Mouse (Mus musculus) ovary, postnatal 36 days (tissue): ENCODE results near the gene Olfr1484.
"Not testable (repeated sequence)": the region's sequence is repeated elsewhere in the genome, so short reads cannot be mapped to it uniquely, and the experiment has no call there.

Experiments
- DNase-seq: peaks from one replicate; pipeline ENCODE4 v3.0.0; 2022; ENCODE audit warnings: low spot score, mixed read lengths

The Olfr1484 gene

DNA sequence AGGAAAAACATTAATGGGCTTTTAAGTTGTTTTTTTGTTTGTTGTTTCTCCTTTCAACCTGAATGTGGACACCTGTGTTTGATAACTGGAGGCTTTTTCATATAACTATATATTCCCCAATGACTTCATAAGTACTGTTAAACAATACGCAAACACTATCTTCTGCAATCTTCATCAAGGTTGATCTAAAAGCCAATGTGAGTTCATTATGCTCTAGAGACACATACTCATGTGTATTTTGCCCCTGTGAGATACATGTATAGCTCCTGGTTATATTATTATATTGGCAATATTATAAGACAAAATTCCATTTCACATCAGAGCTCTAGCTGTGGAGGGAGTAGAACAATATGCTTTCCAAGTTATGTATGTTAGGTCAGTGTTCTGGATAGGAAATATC is at the start of gene Olfr1484:
Gene Olfr1484, plus strand, starts transcription at position 301 of the 400 bp plus-strand sequence.
- no peak for DNase-seq

DNA sequence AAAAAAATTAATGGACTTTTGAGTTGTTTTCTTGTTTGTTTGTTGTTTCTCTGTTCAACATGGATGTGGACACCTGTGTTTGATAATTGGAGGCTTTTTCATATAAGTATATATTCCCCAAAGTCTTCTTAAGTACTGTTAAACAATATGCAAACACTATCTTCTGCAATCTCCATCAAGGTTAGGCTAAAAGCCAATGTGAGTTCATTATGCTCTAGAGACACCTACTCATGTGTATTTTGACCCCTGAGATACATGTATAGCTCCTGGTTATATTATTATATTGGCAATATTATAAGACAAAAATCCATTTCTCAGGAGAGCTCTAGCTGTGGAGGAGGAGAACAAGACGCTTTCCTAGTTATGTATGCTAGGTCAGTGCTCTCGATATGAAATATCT is 33.8 kb downstream of the Olfr1484 start, which contains the start of gene Olfr1487:
Gene Olfr1487, plus strand, starts transcription at position 301 of the 400 bp plus-strand sequence.
- not testable (repeated sequence) for DNase-seq

DNA sequence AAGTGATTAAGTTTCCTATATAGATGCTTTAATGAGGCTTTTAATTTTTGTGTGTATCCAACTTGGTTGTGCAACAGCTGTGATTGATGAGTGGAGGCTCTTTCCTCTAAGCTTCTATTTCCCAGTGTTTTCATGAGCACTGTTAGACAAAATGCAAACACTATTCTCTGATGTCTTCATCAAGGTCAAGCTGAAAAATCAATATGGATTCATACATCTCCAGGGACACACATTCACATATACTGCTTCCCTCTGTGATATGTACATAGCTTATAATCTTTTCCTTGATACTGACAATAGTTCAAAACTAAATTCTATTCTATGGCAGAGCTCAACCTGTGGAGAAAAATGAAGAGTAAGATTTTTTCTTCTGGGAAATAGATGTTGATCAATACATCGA is 48.0 kb downstream of the Olfr1484 start, which contains the start of gene Olfr1489:
Gene Olfr1489, plus strand, starts transcription at position 301 of the 400 bp plus-strand sequence.
- DNase-seq = no peak
